Mouse (Mus musculus) MEL (cell line): ENCODE data around the gene Man2a1. TPM values are rescaled to one million over a fixed set of nuclear protein-coding genes. Genes with fewer than 3 reads are reported as not detected.

ENCODE experiments used
- DNase-seq: peaks from one replicate; pipeline ENCODE4 v3.0.0; 2011; ENCODE audit warnings: low read depth, low spot score
- H3K27ac ChIP-seq: 2 replicates; pipeline ENCODE4 v1.5.1; 2012; ENCODE audit warnings: low read depth, mild to moderate bottlenecking, control low read depth, low read length, moderate library complexity; ENCODE audit not compliant: control insufficient read depth
- H3K27me3 ChIP-seq, 2 experiments: fragments of 150-350 bp in 1 of 2; sonication (generic) in 1 of 2; 2 replicates each; pipeline ENCODE4 v1.6.1; 2012; ENCODE audit warnings: low read length in 2 of 2, mild to moderate bottlenecking in 2 of 2, improper control_type of control experiment in 1 of 2, moderate library complexity in 1 of 2; ENCODE audit not compliant: insufficient read depth in 2 of 2, control insufficient read depth in 1 of 2
- H3K36me3 ChIP-seq, 2 experiments: 2 replicates each; pipeline ENCODE4 v1.6.1; 2012 to 2014; ENCODE audit warnings: low read length in 2 of 2, improper control_type of control experiment in 1 of 2, inconsistent platforms in 1 of 2, mild to moderate bottlenecking in 1 of 2; ENCODE audit not compliant: insufficient read depth in 2 of 2, control insufficient read depth in 1 of 2
- H3K4me1 ChIP-seq, 2 experiments: fragments of 150-350 bp in 1 of 2; sonication (generic) in 1 of 2; 2 replicates each; pipeline ENCODE4 v1.6.1; 2012; ENCODE audit warnings: low read length in 2 of 2, improper control_type of control experiment in 1 of 2, mild to moderate bottlenecking in 1 of 2; ENCODE audit not compliant: insufficient read depth in 2 of 2, control insufficient read depth in 1 of 2
- H3K4me3 ChIP-seq, 2 experiments: fragments of 150-350 bp in 1 of 2; sonication (generic) in 1 of 2; 2 replicates each; pipeline ENCODE4 v1.5.1; 2012; ENCODE audit warnings: low read depth in 2 of 2, low read length in 2 of 2, mild to moderate bottlenecking in 2 of 2, moderate library complexity in 2 of 2, control low read depth in 1 of 2, improper control_type of control experiment in 1 of 2; ENCODE audit not compliant: control insufficient read depth in 1 of 2, insufficient read depth in 1 of 2
- H3K79me2 ChIP-seq: 2 replicates; pipeline ENCODE4 v1.6.1; 2012; ENCODE audit warnings: mild to moderate bottlenecking, low read length, moderate library complexity; ENCODE audit not compliant: control insufficient read depth, poor library complexity, insufficient read depth
- H3K9ac ChIP-seq: 2 replicates; pipeline ENCODE4 v1.6.1; 2012; ENCODE audit warnings: low read depth, mild to moderate bottlenecking, control low read depth, low read length, moderate library complexity; ENCODE audit not compliant: control insufficient read depth, poor library complexity, severe bottlenecking
- H3K9me3 ChIP-seq: fragments of 150-350 bp; sonication (generic); replicated peaks from 2 replicates; pipeline ENCODE4 v1.6.1; 2012; ENCODE audit warnings: mild to moderate bottlenecking, low read length, improper control_type of control experiment, moderate library complexity; ENCODE audit not compliant: insufficient read depth
- BHLHE40 ChIP-seq: IDR thresholded peaks from 2 replicates; pipeline ENCODE4 v1.6.1; 2012; ENCODE audit warnings: low read depth, mild to moderate bottlenecking, inconsistent platforms, low read length, improper control_type of control experiment, borderline replicate concordance
- CHD2 ChIP-seq: IDR thresholded peaks from 2 replicates; pipeline ENCODE4 v1.6.1; 2011; ENCODE audit warnings: low read length, improper control_type of control experiment
- CTCF ChIP-seq, 3 experiments: IDR thresholded peaks in 2 of 3; conservative IDR thresholded peaks in 1 of 3; 2 replicates each; pipeline ENCODE4 v1.5.1; 2011 to 2012; ENCODE audit warnings: low read length in 3 of 3, low read depth in 2 of 3, mild to moderate bottlenecking in 2 of 3, improper control_type of control experiment in 1 of 3, inconsistent platforms in 1 of 3, mixed read lengths in 1 of 3, moderate library complexity in 1 of 3; ENCODE audit not compliant: control insufficient read depth in 1 of 3, insufficient read depth in 1 of 3, poor library complexity in 1 of 3, severe bottlenecking in 1 of 3
- E2F4 ChIP-seq: IDR thresholded peaks from 2 replicates; pipeline ENCODE4 v1.6.1; 2011; ENCODE audit warnings: low read depth, low read length, improper control_type of control experiment, borderline replicate concordance
- ELF1 ChIP-seq: IDR thresholded peaks from 2 replicates; pipeline ENCODE4 v1.6.1; 2014; ENCODE audit warnings: low read depth, mild to moderate bottlenecking, inconsistent platforms, low read length, improper control_type of control experiment, moderate library complexity
- EP300 ChIP-seq, 2 experiments: IDR thresholded peaks; 2 replicates each; pipeline ENCODE4 v1.6.1; 2011; ENCODE audit warnings: improper control_type of control experiment in 2 of 2, low read length in 2 of 2, low read depth in 1 of 2, mild to moderate bottlenecking in 1 of 2
- GATA1 ChIP-seq: IDR thresholded peaks from 2 replicates; pipeline ENCODE4 v1.6.1; 2011; ENCODE audit warnings: low read depth, low read length, improper control_type of control experiment
- HCFC1 ChIP-seq: IDR thresholded peaks from 2 replicates; pipeline ENCODE4 v1.6.1; 2012; ENCODE audit warnings: low read depth, mild to moderate bottlenecking, inconsistent platforms, low read length, improper control_type of control experiment, moderate library complexity
- JUND ChIP-seq: IDR thresholded peaks from 2 replicates; pipeline ENCODE4 v1.6.1; 2011; ENCODE audit warnings: low read depth, mild to moderate bottlenecking, improper control_type of control experiment, low read length
- MAX ChIP-seq: IDR thresholded peaks from 2 replicates; pipeline ENCODE4 v1.6.1; 2011; ENCODE audit warnings: low read length, improper control_type of control experiment
- MAZ ChIP-seq: IDR thresholded peaks from 2 replicates; pipeline ENCODE4 v1.6.1; 2012; ENCODE audit warnings: low read depth, mild to moderate bottlenecking, inconsistent platforms, low read length, improper control_type of control experiment
- MEF2A ChIP-seq: IDR thresholded peaks from 2 replicates; pipeline ENCODE4 v1.6.1; 2014; ENCODE audit warnings: low read depth, mild to moderate bottlenecking, inconsistent platforms, low read length, improper control_type of control experiment; ENCODE audit not compliant: poor library complexity, insufficient replicate concordance, severe bottlenecking; ENCODE audit errors: extremely low read depth
- MYB ChIP-seq: IDR thresholded peaks from 2 replicates; pipeline ENCODE4 v1.6.1; 2011; ENCODE audit warnings: mild to moderate bottlenecking, low read depth, low read length, improper control_type of control experiment
- MYC ChIP-seq: IDR thresholded peaks from 2 replicates; pipeline ENCODE4 v1.6.1; 2011; ENCODE audit warnings: low read depth, mild to moderate bottlenecking, low read length, improper control_type of control experiment, moderate library complexity
- NRF1 ChIP-seq: IDR thresholded peaks from 2 replicates; pipeline ENCODE4 v1.6.1; 2014; ENCODE audit warnings: low read depth, mild to moderate bottlenecking, inconsistent platforms, low read length, improper control_type of control experiment, moderate library complexity; ENCODE audit not compliant: poor library complexity, insufficient read depth, severe bottlenecking
- POLR2AphosphoS5 ChIP-seq: IDR thresholded peaks from 2 replicates; pipeline ENCODE4 v1.6.1; 2012; ENCODE audit warnings: low read depth, borderline replicate concordance, mild to moderate bottlenecking, inconsistent platforms, low read length, moderate library complexity, mixed read lengths
- RCOR1 ChIP-seq: IDR thresholded peaks from 2 replicates; pipeline ENCODE4 v1.6.1; 2012; ENCODE audit warnings: low read depth, mild to moderate bottlenecking, inconsistent platforms, low read length, improper control_type of control experiment
- SIN3A ChIP-seq: IDR thresholded peaks from 2 replicates; pipeline ENCODE4 v1.6.1; 2012; ENCODE audit warnings: low read length, improper control_type of control experiment, inconsistent platforms
- TAL1 ChIP-seq: IDR thresholded peaks from 2 replicates; pipeline ENCODE4 v1.6.1; 2012; ENCODE audit warnings: mild to moderate bottlenecking, inconsistent platforms, low read length, moderate library complexity, mixed read lengths
- TBP ChIP-seq: IDR thresholded peaks from 2 replicates; pipeline ENCODE4 v1.8.0; 2011; ENCODE audit warnings: low read depth, low read length, improper control_type of control experiment
- UBTF ChIP-seq: IDR thresholded peaks from 2 replicates; pipeline ENCODE4 v1.6.1; 2012; ENCODE audit warnings: low read depth, mild to moderate bottlenecking, inconsistent platforms, low read length, improper control_type of control experiment, moderate library complexity, borderline replicate concordance; ENCODE audit not compliant: insufficient read depth
- USF1 ChIP-seq: IDR thresholded peaks from 2 replicates; pipeline ENCODE4 v1.6.1; 2014; ENCODE audit warnings: low read depth, mild to moderate bottlenecking, inconsistent platforms, low read length, improper control_type of control experiment, moderate library complexity
- USF2 ChIP-seq, 2 experiments: IDR thresholded peaks; 2 replicates each; pipeline ENCODE4 v1.6.1; 2011 to 2012; ENCODE audit warnings: improper control_type of control experiment in 2 of 2, low read length in 2 of 2, borderline replicate concordance in 1 of 2, inconsistent platforms in 1 of 2, low read depth in 1 of 2, mild to moderate bottlenecking in 1 of 2; ENCODE audit not compliant: insufficient read depth in 1 of 2
- ZMIZ1 ChIP-seq: IDR thresholded peaks from 2 replicates; pipeline ENCODE4 v1.6.1; 2012; ENCODE audit warnings: low read depth, mild to moderate bottlenecking, inconsistent platforms, low read length, improper control_type of control experiment, moderate library complexity
- ZNF384 ChIP-seq: IDR thresholded peaks from 2 replicates; pipeline ENCODE4 v1.6.1; 2012; ENCODE audit warnings: low read depth, mild to moderate bottlenecking, inconsistent platforms, low read length, improper control_type of control experiment
- polyA plus RNA-seq, 2 experiments: library from polyadenylated mRNA; stranded (reverse) in 1 of 2; unstranded in 1 of 2; fragments of >175 nt in 1 of 2; fragments of >200 nt in 1 of 2; gene quantifications; 2 replicates each; pipeline versions ENCODE4 v1.2.1 to v1.2.4; 2012; ENCODE audit warnings: low replicate concordance in 2 of 2, low read depth in 1 of 2; ENCODE audit not compliant: insufficient read length in 2 of 2, insufficient read depth in 1 of 2, missing spikeins in 1 of 2
- total RNA-seq: library from RNA; depleted of rRNA; stranded (reverse); fragments of 300-350 nt; gene quantifications from 2 replicates; pipeline ENCODE4 v1.2.3, GENCODE M21; 2012

Gene Man2a1
- total and polyA plus RNA-seq, 3 experiments = 8.7 to 27.5 (median 9.1) TPM

DNA sequence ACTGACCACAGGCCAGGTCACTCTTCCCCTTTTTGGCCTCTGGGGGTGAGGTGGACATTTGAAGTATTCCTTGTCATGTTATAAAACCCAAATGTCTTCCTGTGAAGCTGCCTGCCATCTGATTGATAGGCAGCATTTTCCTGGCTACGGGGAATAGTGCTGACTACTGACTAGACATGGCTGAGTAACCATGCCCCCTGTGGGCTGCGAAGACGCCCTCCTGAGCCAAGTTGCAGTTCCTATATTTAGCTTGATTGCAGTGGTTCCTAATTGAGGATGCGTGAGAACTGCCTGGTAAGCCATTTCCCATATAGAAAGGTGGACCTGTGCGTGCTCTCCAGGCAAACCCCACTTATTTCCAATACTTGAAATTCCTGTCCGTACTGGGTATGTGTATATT lies 14.9 kb downstream of the Man2a1 start:
- H3K36me3 ChIP-seq = peaks cover 0 to 5% of the 10 kb centered on the region in 2 experiments
- no peak overlapping the region for H3K27ac ChIP-seq

DNA sequence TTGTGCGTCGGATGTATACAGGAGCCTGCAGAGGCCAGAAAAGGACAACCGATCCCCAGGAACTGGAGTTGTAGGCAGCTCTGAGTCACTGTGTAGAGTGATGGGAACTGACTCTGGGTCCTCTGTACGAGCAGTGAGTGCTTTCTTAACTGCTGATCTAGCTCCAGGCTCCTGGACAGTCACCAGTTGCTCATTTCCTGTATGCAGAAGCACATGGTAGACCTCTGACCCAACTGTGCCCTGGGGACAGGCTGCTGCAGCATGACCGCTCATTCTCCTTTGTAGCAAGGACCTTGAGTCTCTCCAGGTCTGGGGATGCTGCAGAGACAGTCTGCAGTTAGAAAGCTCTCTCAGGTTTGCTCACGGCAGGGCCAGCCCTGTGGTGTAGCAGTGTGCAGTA lies 15.7 kb downstream of the Man2a1 start:
- peaks cover 0 to 5% of the 10 kb centered on the region in 2 experiments for H3K36me3 ChIP-seq
- H3K4me3 ChIP-seq = no peak overlapping the region
- peaks cover 0 to 4% of the 10 kb centered on the region in 2 experiments; a peak in 1 of 4 replicates for H3K4me1 ChIP-seq
- H3K27ac ChIP-seq = no peak overlapping the region
- H3K9me3 ChIP-seq = no peaks in the 10 kb centered on the region
- TF ChIP-seq ZMIZ1 (no peak), ZNF384 (no peak), MAX (no peak), TBP (no peak), USF1 (no peak), BHLHE40 (no peak), USF2 (IDR thresholded peaks at IDR 0.05; ENCODE audit: borderline replicate concordance in 1 of 2, insufficient read depth in 1 of 2, low read depth in 1 of 2, low read length in 2 of 2) (no peak)
- no peaks in the 10 kb centered on the region for H3K27me3 ChIP-seq
- no peak for DNase-seq
- H3K9ac ChIP-seq = no peak overlapping the region
- H3K79me2 ChIP-seq = 0 out of 2 replicates have a peak, but pooled peaks cover 5% of the 10 kb centered on the region

More for the DNA sequence above, 14.9 kb downstream of the Man2a1 start:
- Histone ChIP-seq H3K4me3 (no peak overlapping the region), H3K9me3 (no peaks in the 10 kb centered on the region), H3K4me1 (peaks cover 0 to 4% of the 10 kb centered on the region in 2 experiments; a peak in 1 of 4 replicates), H3K79me2 (0 out of 2 replicates have a peak, but pooled peaks cover 5% of the 10 kb centered on the region), H3K9ac (no peak overlapping the region), H3K27me3 (no peaks in the 10 kb centered on the region)
- DNase-seq = no peak
- TF ChIP-seq ELF1 = no peak
- no peak for TF ChIP-seq SIN3A
- TF ChIP-seq E2F4 = no peak
- TF ChIP-seq RCOR1 = no peak
- TF ChIP-seq UBTF = no peak
- TF ChIP-seq MYC = no peak
- no peak for TF ChIP-seq CTCF (IDR thresholded peaks at IDR 0.05 in 2 of 3, conservative IDR thresholded peaks at IDR 0.05 in 1 of 3; ENCODE audit: control insufficient read depth in 1 of 3, insufficient read depth in 1 of 3, low read depth in 2 of 3, low read length in 3 of 3, poor library complexity in 1 of 3, severe bottlenecking in 1 of 3)
- no peak for TF ChIP-seq MAZ
- TF ChIP-seq CHD2 = no peak
- TF ChIP-seq MYB = no peak
- no peak for TF ChIP-seq GATA1
- no peak for TF ChIP-seq NRF1
- no peak for TF ChIP-seq EP300 (IDR thresholded peaks at IDR 0.05; ENCODE audit: low read depth in 1 of 2, low read length in 2 of 2)
- no peak for TF ChIP-seq TAL1
- no peak for TF ChIP-seq POLR2AphosphoS5
- no peak for TF ChIP-seq USF2 (IDR thresholded peaks at IDR 0.05; ENCODE audit: borderline replicate concordance in 1 of 2, insufficient read depth in 1 of 2, low read depth in 1 of 2, low read length in 2 of 2)
- no peak for TF ChIP-seq JUND
- TF ChIP-seq HCFC1 = no peak
- no peak for TF ChIP-seq BHLHE40
- no peak for TF ChIP-seq MEF2A
